Mouse (Mus musculus): Measurements from ENCODE around the gene Hcar2.

DNA sequence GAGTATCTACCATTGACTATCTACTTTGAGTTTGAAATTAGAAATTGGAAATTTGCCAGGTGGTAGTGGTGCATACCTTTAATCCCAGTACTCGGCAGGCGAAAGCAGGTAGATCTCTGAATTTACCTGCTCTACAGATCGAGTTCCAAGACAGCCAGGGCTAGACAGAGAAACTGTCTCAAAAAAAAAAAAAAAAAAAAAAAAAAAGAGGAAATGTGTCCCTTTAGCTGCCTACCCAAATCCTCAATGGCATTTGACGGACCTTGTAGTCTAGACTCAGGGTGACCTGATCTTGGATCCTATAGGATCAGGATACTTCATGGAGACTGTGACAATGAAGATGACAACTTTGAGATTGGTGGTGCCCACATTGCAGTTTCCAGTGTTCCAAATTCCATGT, 1.2 kb upstream of the Hcar2 start:
- TF ChIP-seq CTCF (IDR thresholded peaks at IDR 0.05; ENCODE audit: borderline replicate concordance, insufficient read depth, low read length) (no peak), POLR2A (IDR thresholded peaks at IDR 0.05; ENCODE audit: low read depth, low read length) (no peak)

All from embryonic fibroblast, embryonic 13.5 days (primary cell).